Mouse (Mus musculus) kidney, embryonic 16.5 days (tissue): Measurements from ENCODE around the gene Gch1. TPM values are rescaled to one million over a fixed set of nuclear protein-coding genes. Genes with fewer than 3 reads are reported as not detected.

Experiments
- ATAC-seq: fragments of 200-750 bp; cut with Nextera tagmentation; 2 replicates; pipeline ENCODE4 v1.8.0; 2017; ENCODE audit warnings: moderate TSS enrichment; ENCODE audit not compliant: low FRiP score, low TSS enrichment
- H3K27ac ChIP-seq: fragments of 300-500 bp; sonication (generic); 2 replicates; pipeline ENCODE4 v1.5.1; 2014; ENCODE audit warnings: low read length
- H3K27me3 ChIP-seq: fragments of 300-500 bp; sonication (generic); 2 replicates; pipeline ENCODE4 v1.6.1; 2014; ENCODE audit warnings: low read length, control low read depth, mixed read lengths; ENCODE audit not compliant: insufficient read depth
- H3K36me3 ChIP-seq: fragments of 300-500 bp; sonication (generic); 2 replicates; pipeline ENCODE4 v1.6.1; 2014; ENCODE audit warnings: low read length, control low read depth, mixed read lengths; ENCODE audit not compliant: insufficient read depth
- H3K4me1 ChIP-seq: fragments of 300-500 bp; sonication (generic); 2 replicates; pipeline ENCODE4 v1.6.1; 2014; ENCODE audit warnings: low read length, control low read depth, mixed read lengths; ENCODE audit not compliant: insufficient read depth
- H3K4me2 ChIP-seq: fragments of 300-500 bp; sonication (generic); replicated peaks from 2 replicates; pipeline ENCODE4 v1.6.1; 2014; ENCODE audit warnings: low read depth, low read length
- H3K4me3 ChIP-seq: fragments of 300-500 bp; sonication (generic); 2 replicates; pipeline ENCODE4 v1.5.1; 2014; ENCODE audit warnings: mild to moderate bottlenecking, low read length
- H3K9ac ChIP-seq: fragments of 300-500 bp; sonication (generic); replicated peaks from 2 replicates; pipeline ENCODE4 v1.6.1; 2014; ENCODE audit warnings: low read length
- H3K9me3 ChIP-seq: fragments of 300-500 bp; sonication (generic); 2 replicates; pipeline ENCODE4 v1.6.1; 2016; ENCODE audit warnings: low read length, control low read depth
- WGBS: fragments of 180-500 bp; shearing (Covaris S2); extraction: QIAGEN DNeasy Blood & Tissue Kit; methylation state at CpG from one replicate; pipeline ENCODE4 v1.1.7; 2014; 5-methylcytosine and 5-hydroxymethylcytosine counted together
- polyA plus RNA-seq: library from polyadenylated mRNA; unstranded; fragments of >200 nt; fragmentation: Nextera tagmentation; extraction: Ambion mirVana; gene quantifications from 2 replicates; pipeline ENCODE4 v1.2.1, GENCODE M21; 2015

Gene Gch1
- 1.9 and 2.5 TPM in 2 replicates for polyA plus RNA-seq

DNA sequence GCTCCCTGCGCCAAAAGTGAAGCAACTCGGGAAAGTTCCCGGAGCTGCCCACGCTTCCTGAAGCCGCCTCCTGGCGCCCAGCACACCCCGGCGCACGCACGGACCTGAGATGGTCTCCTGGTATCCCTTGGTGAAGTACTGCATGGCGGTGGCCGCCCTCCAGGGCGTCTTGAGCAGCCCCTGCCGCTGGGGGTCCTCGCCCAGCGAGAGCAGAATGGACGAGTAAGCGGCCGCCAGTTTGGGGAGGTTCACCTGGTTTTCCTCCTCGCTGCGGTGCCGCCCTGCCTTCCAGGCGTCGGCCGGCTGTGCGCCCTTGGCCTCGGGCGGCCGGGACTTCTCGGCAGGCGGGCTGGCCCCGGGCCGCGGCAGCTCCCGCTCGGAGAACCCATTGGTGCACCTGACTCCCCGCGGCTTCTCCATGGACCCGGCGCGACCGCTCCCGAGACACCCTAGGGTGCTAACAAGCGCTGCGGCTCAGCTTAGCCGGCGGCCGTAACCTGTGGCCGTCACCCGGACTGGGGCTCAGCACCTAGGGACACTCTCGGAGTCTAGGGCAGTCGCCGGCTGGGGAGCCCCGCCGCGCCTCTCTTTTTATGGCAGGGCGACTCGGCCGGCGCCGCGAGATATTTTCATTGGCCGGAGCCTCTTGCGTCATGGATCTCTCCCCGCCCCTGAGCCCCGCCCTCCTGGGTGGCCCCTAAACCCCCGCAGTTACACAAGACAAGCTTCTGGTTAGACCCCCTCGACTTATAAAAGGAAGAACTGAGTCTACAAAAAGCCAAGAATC lies at the start of gene Gch1:
TSS of gene Gch1 (minus strand) at position 566 of the 787 bp plus-strand sequence.
- peak; percentile 95 for ATAC-seq
- H3K9ac ChIP-seq, result peak within 1 kb of the TSS; percentile 64
- H3K27ac ChIP-seq, result no peak within 1 kb of the TSS
- H3K4me1 ChIP-seq, result peaks cover 10% of the 10 kb centered on the region
- under 1% methylated on average over 67 of the region's 68 CpGs for WGBS
- H3K4me2 ChIP-seq, result peak within 1 kb of the TSS; percentile 98
- H3K27me3 ChIP-seq, result peaks cover 8% of the 10 kb centered on the region; the same call in 1 of the 2 replicates
- no peaks in the 10 kb centered on the region for H3K36me3 ChIP-seq
- H3K9me3 ChIP-seq, result no peaks in the 10 kb centered on the region
- H3K4me3 ChIP-seq, result peak within 1 kb of the TSS; percentile 78

DNA sequence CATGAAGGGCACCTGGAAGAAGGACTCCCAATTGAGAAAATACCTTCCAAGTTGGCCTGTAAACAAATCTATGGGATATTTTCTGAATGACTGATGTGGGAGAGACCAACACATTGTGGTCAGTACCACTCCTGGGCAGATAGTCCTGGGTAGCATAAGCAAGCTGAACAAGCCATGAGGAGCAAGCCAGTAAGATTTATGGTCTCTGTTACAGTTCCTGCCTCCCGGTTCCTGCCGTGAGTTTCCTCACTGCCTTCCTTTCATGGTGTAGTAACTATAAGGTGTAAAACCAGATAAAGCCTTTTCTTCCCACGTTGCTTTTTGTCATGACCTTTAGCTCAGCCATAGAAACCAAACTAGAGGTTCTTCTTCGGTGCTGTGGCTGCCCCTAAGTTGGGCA lies 48.1 kb upstream of the Gch1 start:
- H3K9me3 ChIP-seq, result no peaks in the 10 kb centered on the region; the same call in 1 of the 2 replicates
- no peak for ATAC-seq
- no peaks in the 10 kb centered on the region for H3K27me3 ChIP-seq

DNA sequence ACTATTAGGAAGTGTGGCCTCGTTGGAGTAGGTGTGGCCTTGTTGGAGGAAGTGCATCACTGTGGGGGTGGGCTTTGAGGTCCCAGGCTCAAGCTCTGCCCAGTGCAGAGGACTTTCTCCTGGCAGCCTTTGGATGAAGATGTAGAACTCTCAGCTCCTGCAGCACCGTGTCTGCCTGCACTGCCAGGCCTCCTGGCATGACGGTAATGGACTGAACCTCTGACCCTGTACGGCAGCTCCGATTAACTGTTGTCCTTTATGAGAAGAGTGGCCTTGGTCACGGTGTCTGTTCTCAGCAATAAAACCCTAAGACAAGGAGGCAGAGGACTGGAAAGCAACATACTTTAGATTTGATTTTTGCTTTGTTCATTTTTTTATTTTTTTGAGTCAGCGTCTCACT lies 47.3 kb upstream of the Gch1 start:
- Histone ChIP-seq H3K4me3 (no peak overlapping the region), H3K36me3 (peaks cover 10% of the 10 kb centered on the region), H3K9ac (no peak overlapping the region), H3K27ac (no peak overlapping the region), H3K27me3 (no peaks in the 10 kb centered on the region), H3K4me2 (no peak overlapping the region), H3K4me1 (no peaks in the 10 kb centered on the region), H3K9me3 (no peaks in the 10 kb centered on the region; the same call in 1 of the 2 replicates)
- ATAC-seq, result no peak
- 88% methylated on average over 7 of the region's 7 CpGs for WGBS

More for the DNA sequence above, 48.1 kb upstream of the Gch1 start:
- no peak overlapping the region for H3K4me2 ChIP-seq
- 83% methylated on average over 4 of the region's 4 CpGs for WGBS
- no peak overlapping the region for H3K4me3 ChIP-seq
- H3K36me3 ChIP-seq, result peaks cover 16% of the 10 kb centered on the region
- no peaks in the 10 kb centered on the region for H3K4me1 ChIP-seq
- H3K9ac ChIP-seq, result no peak overlapping the region
- H3K27ac ChIP-seq, result no peak overlapping the region

DNA sequence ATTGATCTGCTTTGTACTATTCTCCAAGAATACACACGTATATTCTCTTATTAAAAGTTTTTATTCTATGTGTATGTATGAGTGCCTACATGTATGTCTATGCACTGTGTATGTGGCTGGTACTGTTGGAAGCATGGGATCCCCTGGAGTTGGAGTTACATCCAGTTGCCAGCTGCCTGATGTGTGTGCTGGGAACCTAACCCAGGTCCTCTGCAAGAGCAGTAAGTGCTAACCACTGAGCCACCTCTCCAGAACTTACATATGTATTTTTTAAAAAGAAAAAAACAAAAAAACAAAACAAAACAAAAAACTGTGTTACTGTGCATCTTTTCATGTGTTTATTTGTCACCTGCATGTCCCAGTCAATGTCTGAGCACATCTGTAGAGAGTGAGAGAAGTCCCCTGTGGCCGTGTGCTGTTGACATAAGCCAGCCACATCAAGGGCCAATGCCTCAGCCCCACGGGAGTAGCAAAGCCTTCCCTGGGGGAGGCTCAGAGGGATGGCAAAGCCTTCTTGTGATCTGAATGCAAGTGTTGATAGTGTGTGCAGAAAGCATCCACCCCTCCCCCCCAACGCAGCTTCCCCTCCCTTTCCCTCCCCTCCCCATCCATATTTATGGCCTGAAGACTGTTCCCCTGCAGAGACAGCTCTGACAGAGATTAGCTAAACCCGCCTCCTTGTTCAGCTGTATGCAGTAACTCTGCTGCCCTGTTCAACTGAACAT lies 45.5 kb upstream of the Gch1 start:
- ATAC-seq, result no peak
- Histone ChIP-seq H3K4me2 (no peak overlapping the region), H3K9ac (no peak overlapping the region), H3K9me3 (no peaks in the 10 kb centered on the region; the same call in 1 of the 2 replicates), H3K36me3 (no peaks in the 10 kb centered on the region), H3K4me1 (no peaks in the 10 kb centered on the region), H3K27ac (no peak overlapping the region), H3K4me3 (no peak overlapping the region), H3K27me3 (no peaks in the 10 kb centered on the region)
- WGBS, result 77% methylated on average over 5 of the region's 5 CpGs

DNA sequence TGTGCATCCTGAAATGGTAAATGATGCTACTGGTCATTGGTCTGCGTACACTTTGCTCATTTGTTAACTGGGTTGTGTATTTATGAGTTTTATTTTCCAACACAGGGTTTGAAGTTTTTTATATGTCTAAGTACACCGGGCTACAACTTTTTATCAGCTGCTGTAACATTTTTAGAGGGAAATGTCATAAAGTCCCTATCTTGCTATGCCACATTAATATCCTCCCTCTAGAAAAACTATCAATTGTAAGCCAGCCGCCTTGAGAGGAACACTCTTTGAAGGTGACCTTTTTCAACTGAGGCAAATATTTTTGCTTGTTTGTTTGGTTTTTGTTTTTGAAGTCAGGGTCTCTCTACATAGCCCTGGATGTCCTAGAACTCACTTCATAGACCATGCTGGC lies 44.8 kb upstream of the Gch1 start:
- no peak for ATAC-seq
- no peak overlapping the region for H3K27ac ChIP-seq
- H3K4me2 ChIP-seq, result no peak overlapping the region
- no peaks in the 10 kb centered on the region for H3K36me3 ChIP-seq
- H3K4me3 ChIP-seq, result no peak overlapping the region
- H3K9ac ChIP-seq, result no peak overlapping the region
- no peaks in the 10 kb centered on the region for H3K4me1 ChIP-seq
- no peaks in the 10 kb centered on the region for H3K27me3 ChIP-seq
- WGBS, result 80% methylated on average over 3 of the region's 3 CpGs
- no peaks in the 10 kb centered on the region; the same call in 1 of the 2 replicates for H3K9me3 ChIP-seq

DNA sequence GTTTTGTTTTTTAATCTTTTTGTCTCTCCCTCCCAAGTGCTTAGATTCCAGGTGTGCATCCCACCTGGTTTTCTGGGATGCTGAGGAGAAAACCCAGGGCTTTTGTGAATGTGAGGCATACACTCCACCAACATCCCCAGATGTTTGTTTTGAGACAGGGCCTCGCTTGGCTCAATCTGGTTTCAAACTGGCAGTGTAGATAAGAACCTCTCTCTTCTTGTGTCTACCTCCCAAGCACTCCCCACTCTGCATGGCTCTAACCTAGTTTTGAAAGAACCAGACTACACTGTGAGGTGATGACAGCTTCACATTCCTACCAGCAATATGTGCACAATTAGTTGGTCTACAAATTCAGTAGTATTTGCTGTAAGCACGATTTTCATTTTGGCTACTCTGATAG lies 44.4 kb upstream of the Gch1 start:
- WGBS, result 70% methylated on average over 2 of the region's 2 CpGs
- Histone ChIP-seq H3K27ac (no peak overlapping the region), H3K9me3 (no peaks in the 10 kb centered on the region; the same call in 1 of the 2 replicates), H3K4me1 (no peaks in the 10 kb centered on the region), H3K9ac (no peak overlapping the region), H3K4me3 (no peak overlapping the region), H3K4me2 (no peak overlapping the region), H3K27me3 (no peaks in the 10 kb centered on the region), H3K36me3 (no peaks in the 10 kb centered on the region)
- no peak for ATAC-seq

DNA sequence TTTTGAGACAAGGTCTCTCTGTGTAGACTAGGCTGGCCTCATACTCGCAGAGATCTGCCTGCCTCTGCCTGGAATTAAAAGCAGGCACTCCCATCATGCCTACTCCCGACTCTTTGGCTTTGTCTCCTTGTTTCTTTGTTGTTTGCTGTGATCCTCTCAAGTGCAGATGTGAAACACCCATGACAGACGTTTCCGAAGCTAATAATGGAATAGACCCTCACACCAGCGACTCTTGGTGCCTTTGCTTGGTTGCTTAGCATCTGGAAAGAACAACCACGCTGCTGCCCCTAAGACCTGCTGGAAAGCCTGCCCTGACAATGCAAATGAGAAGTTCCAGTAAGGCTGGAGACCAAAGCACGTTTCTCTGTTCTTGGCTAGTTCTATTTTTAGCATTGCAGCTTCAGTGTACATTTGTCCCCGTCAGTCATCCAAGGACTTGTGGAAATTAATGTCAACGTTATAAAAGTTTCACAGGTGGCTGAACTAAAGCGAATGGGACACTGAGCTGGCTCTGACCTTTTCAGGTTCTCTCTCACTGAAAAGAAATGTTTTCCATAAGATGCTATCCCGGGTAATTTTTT lies 40.7 kb upstream of the Gch1 start:
- no peak overlapping the region for H3K4me2 ChIP-seq
- H3K4me3 ChIP-seq, result no peak overlapping the region
- H3K27ac ChIP-seq, result no peak overlapping the region
- WGBS, result 75% methylated on average over 11 of the region's 11 CpGs
- H3K4me1 ChIP-seq, result no peaks in the 10 kb centered on the region
- no peaks in the 10 kb centered on the region for H3K36me3 ChIP-seq
- no peaks in the 10 kb centered on the region; the same call in 1 of the 2 replicates for H3K9me3 ChIP-seq
- no peak for ATAC-seq
- H3K27me3 ChIP-seq, result no peaks in the 10 kb centered on the region
- H3K9ac ChIP-seq, result no peak overlapping the region

DNA sequence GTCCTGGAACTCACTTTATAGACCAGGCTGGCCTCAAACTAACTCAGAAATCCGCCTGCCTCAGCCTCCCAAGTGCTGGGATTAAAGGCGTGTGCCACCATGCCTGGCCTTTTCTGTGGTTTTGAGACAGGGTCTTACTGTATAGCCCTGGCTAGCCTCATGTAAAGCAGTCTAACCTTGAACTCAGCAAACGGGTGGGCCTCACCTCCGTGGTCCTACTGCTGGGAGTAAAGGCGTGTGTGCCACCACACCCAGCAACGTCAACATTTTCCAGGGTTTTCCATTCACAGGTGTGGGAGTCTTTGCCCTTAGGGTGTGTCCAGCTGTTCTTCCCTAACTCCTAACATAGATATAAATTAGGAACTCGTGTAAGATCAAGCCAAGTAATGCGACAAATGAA lies 36.7 kb upstream of the Gch1 start:
- Histone ChIP-seq H3K27ac (no peak overlapping the region), H3K4me1 (no peaks in the 10 kb centered on the region), H3K36me3 (no peaks in the 10 kb centered on the region), H3K9ac (no peak overlapping the region), H3K4me3 (no peak overlapping the region), H3K27me3 (no peaks in the 10 kb centered on the region), H3K4me2 (no peak overlapping the region), H3K9me3 (no peaks in the 10 kb centered on the region)
- 88% methylated on average over 8 of the region's 8 CpGs for WGBS
- ATAC-seq, result no peak

DNA sequence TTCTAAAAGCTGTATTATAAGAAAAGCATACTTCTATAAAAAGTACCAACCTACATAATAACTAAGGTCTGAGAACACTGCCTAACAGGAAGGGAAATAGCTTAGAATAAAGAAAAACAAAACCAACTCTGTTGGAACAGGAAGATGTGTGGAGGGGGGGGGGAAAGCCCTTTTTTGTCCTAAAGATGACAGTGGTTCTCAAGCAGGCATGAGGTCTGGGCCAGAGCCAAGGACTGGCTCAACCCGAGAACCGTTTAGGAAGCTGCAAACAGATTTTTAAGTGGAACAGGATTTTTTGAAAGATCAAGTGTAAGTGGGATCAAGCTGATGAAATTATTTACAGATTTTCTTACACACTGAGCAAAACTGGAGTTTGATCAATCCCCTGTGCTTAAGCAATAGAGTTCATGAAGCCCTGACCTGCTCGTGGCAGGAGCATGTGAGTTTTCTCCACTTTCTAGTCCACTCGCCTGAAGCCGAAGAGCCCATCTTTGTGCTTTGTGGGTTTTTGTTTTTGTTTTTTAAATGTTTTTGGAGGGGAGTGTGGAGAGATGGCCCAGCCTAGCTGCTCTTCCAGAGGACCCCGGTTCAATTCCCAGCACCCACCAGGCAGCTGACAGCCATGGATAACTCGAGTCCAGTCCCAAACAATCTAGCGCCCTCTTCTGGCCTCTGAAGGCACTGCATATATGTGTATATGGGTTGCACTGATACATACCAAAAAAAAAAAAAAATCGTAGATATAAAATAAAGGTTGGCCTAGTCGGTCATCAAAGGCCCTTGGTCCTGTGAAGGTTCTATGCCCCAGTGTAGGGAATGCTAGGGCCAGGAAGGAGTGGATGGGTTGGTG lies 35.5 kb upstream of the Gch1 start:
- Histone ChIP-seq H3K4me2 (no peak overlapping the region), H3K9ac (no peak overlapping the region), H3K4me3 (no peak overlapping the region), H3K9me3 (no peaks in the 10 kb centered on the region), H3K27me3 (no peaks in the 10 kb centered on the region), H3K4me1 (no peaks in the 10 kb centered on the region), H3K36me3 (no peaks in the 10 kb centered on the region), H3K27ac (no peak overlapping the region)
- ATAC-seq, result no peak
- WGBS, result 79% methylated on average over 10 of the region's 10 CpGs
